In genomic region chr3:89646813-89647255, GRCm38 (mm10) we compare ENCODE assay signal across 9 mouse cellular contexts.
DNase-seq lines count a peak whose midpoint lies in the region; ATAC-seq and TF ChIP-seq lines count a peak whose summit lies in the region.
"Had no signal": no experiment of that assay in that cellular context is flagged by ENCODE, and none has a peak within 500 bp of the region (broad histone marks: within the 10 kb centered on the region; RNA-seq: fewer than 3 reads in every experiment).

No protein-coding gene starts in this region.

- H3K9ac ChIP-seq in forebrain, embryonic 16.5 days (replicated peaks; ENCODE audit: low read depth, low read length) = peak overlapping the region; percentile 38
- H3K9ac ChIP-seq in intestine, embryonic 15.5 days = no peak overlapping the region
- H3K9ac ChIP-seq in stomach, postnatal 0 days (ENCODE audit: low read length) = no peak overlapping the region

- H3K36me3 ChIP-seq in forebrain, embryonic 16.5 days (ENCODE audit: control insufficient read depth, insufficient read depth) = no peaks in the 10 kb centered on the region
- H3K36me3 ChIP-seq in intestine, embryonic 15.5 days = no peaks in the 10 kb centered on the region
- no peaks in the 10 kb centered on the region for H3K36me3 ChIP-seq in midbrain, embryonic 10.5 days
- H3K36me3 ChIP-seq in stomach, postnatal 0 days (ENCODE audit: control insufficient read depth, insufficient read depth, low read length) = no peaks in the 10 kb centered on the region

- peak; percentile 74 for ATAC-seq in forebrain, embryonic 16.5 days
- ATAC-seq in intestine, embryonic 15.5 days = peak; percentile 58
- peak; percentile 77 for ATAC-seq in stomach, postnatal 0 days (ENCODE audit: low FRiP score, low TSS enrichment)
- no peak for ATAC-seq in inflammation-experienced regulatory T-cells, adult 6 months

- 10% methylated on average over 5 of the region's 5 CpGs for WGBS in forebrain, embryonic 16.5 days
- WGBS in intestine, embryonic 15.5 days = 37% methylated on average over 5 of the region's 5 CpGs
- 82% methylated on average over 5 of the region's 5 CpGs for WGBS in midbrain, embryonic 10.5 days
- 28% methylated on average over 5 of the region's 5 CpGs for WGBS in stomach, postnatal 0 days

- no peak overlapping the region for H3K4me3 ChIP-seq in forebrain, embryonic 16.5 days (replicated peaks; ENCODE audit: low read length)
- no peak overlapping the region for H3K4me3 ChIP-seq in intestine, embryonic 15.5 days (replicated peaks)
- 0 out of 2 replicates have a peak overlapping the region, but pooled peaks have one; percentile 18 for H3K4me3 ChIP-seq in midbrain, embryonic 10.5 days
- H3K4me3 ChIP-seq in stomach, postnatal 0 days (ENCODE audit: low read depth, low read length) = no peak overlapping the region

- H3K4me1 ChIP-seq in forebrain, embryonic 16.5 days (replicated peaks; ENCODE audit: control insufficient read depth, insufficient read depth, low read length) = peaks cover 24% of the 10 kb centered on the region
- peaks cover 23% of the 10 kb centered on the region for H3K4me1 ChIP-seq in intestine, embryonic 15.5 days (replicated peaks)
- H3K4me1 ChIP-seq in midbrain, embryonic 10.5 days = peaks cover 66% of the 10 kb centered on the region
- peaks cover 9% of the 10 kb centered on the region; the same call in 1 of the 2 replicates for H3K4me1 ChIP-seq in stomach, postnatal 0 days (replicated peaks; ENCODE audit: control insufficient read depth, insufficient read depth)

- no peaks in the 10 kb centered on the region for H3K9me3 ChIP-seq in forebrain, embryonic 16.5 days (ENCODE audit: control insufficient read depth, low read length)
- H3K9me3 ChIP-seq in intestine, embryonic 15.5 days = no peaks in the 10 kb centered on the region
- H3K9me3 ChIP-seq in midbrain, embryonic 10.5 days (replicated peaks) = no peaks in the 10 kb centered on the region
- H3K9me3 ChIP-seq in stomach, postnatal 0 days (ENCODE audit: control insufficient read depth, low read length) = no peaks in the 10 kb centered on the region

- TF ChIP-seq EP300 in stomach, postnatal 0 days (optimal IDR thresholded peaks at IDR 0.05) = no peak

- no peak for TF ChIP-seq CTCF in stomach, postnatal 0 days (IDR thresholded peaks at IDR 0.05; ENCODE audit: low read depth)

- no peak overlapping the region for H3K4me2 ChIP-seq in forebrain, embryonic 16.5 days (ENCODE audit: low read length)
- H3K4me2 ChIP-seq in intestine, embryonic 15.5 days (replicated peaks) = no peak overlapping the region
- H3K4me2 ChIP-seq in stomach, postnatal 0 days (replicated peaks; ENCODE audit: low read depth) = no peak overlapping the region

- no peaks in the 10 kb centered on the region for H3K27me3 ChIP-seq in forebrain, embryonic 16.5 days (replicated peaks; ENCODE audit: control insufficient read depth, insufficient read depth, low read length)
- no peaks in the 10 kb centered on the region for H3K27me3 ChIP-seq in intestine, embryonic 15.5 days (replicated peaks)
- 0 out of 2 replicates have a peak, but pooled peaks cover 4% of the 10 kb centered on the region for H3K27me3 ChIP-seq in midbrain, embryonic 10.5 days (ENCODE audit: low read depth, poor library complexity, severe bottlenecking)
- H3K27me3 ChIP-seq in stomach, postnatal 0 days (ENCODE audit: control insufficient read depth, insufficient read depth, low read length) = no peaks in the 10 kb centered on the region

- peak; percentile 26 for DNase-seq in ES-CJ7 (ENCODE audit: low read depth, low spot score)
- peak; percentile 88 for DNase-seq in adrenal gland, postnatal 36 days
- DNase-seq in left cerebral cortex, adult 11 months (ENCODE audit: low spot score) = peak; percentile 78
- DNase-seq in midbrain, embryonic 10.5 days (ENCODE audit: low spot score) = no peak
- peak; percentile 84 for DNase-seq in stomach, postnatal 0 days (ENCODE audit: low spot score)

- peak overlapping the region; percentile 93 for H3K27ac ChIP-seq in forebrain, embryonic 16.5 days (ENCODE audit: low read length)
- H3K27ac ChIP-seq in intestine, embryonic 15.5 days = peak overlapping the region; percentile 13
- peak overlapping the region; percentile 88 for H3K27ac ChIP-seq in midbrain, embryonic 10.5 days (replicated peaks)
- H3K27ac ChIP-seq in stomach, postnatal 0 days (replicated peaks) = peak overlapping the region; percentile 67
- H3K27ac ChIP-seq: macrophage had no signal

Comparison
In these comparisons a context has a peak if more than half of its experiments do, and no peak if none do; other contexts are left out.
1. H3K27ac ChIP-seq: peak in every context shown above with its lines; median percentile 93 in forebrain, embryonic 16.5 days; 88 in midbrain, embryonic 10.5 days; 67 in stomach, postnatal 0 days; 13 in intestine, embryonic 15.5 days.